Mouse (Mus musculus) kidney, postnatal 0 days (tissue): ENCODE measurements around the gene Adora1. TPM values are rescaled to one million over a fixed set of nuclear protein-coding genes. Genes with fewer than 3 reads are reported as not detected.
A peak's percentile ranks its signal among the peaks of the same experiment; 100 is the strongest.

Experiments
- ATAC-seq: fragments of 200-750 bp; cut with Nextera tagmentation; replicated peaks from 2 replicates; pipeline ENCODE4 v1.8.0; 2017; ENCODE audit warnings: low read depth, moderate number of reproducible peaks, moderate TSS enrichment, moderate library complexity; ENCODE audit not compliant: low FRiP score
- DNase-seq: peaks from one replicate; pipeline ENCODE4 v3.0.0-alpha.2; 2016; ENCODE audit warnings: low spot score
- H3K27ac ChIP-seq: fragments of 300-500 bp; sonication (generic); 2 replicates; pipeline ENCODE4 v1.5.1; 2014; ENCODE audit warnings: mild to moderate bottlenecking
- H3K27me3 ChIP-seq: fragments of 300-500 bp; sonication (generic); 2 replicates; pipeline ENCODE4 v1.6.1; 2014; ENCODE audit warnings: low read length, mixed read lengths; ENCODE audit not compliant: insufficient read depth
- H3K36me3 ChIP-seq: fragments of 300-500 bp; sonication (generic); 2 replicates; pipeline ENCODE4 v1.6.1; 2014; ENCODE audit warnings: low read length, mixed read lengths; ENCODE audit not compliant: insufficient read depth
- H3K4me1 ChIP-seq: fragments of 300-500 bp; sonication (generic); replicated peaks from 2 replicates; pipeline ENCODE4 v1.6.1; 2014; ENCODE audit warnings: antibody characterized with exemption, low read length, mixed read lengths; ENCODE audit not compliant: insufficient read depth
- H3K4me2 ChIP-seq: fragments of 300-500 bp; sonication (generic); 2 replicates; pipeline ENCODE4 v1.6.1; 2014; ENCODE audit warnings: mild to moderate bottlenecking, low read length, moderate library complexity, mixed read lengths
- H3K4me3 ChIP-seq: fragments of 300-500 bp; sonication (generic); replicated peaks from 2 replicates; pipeline ENCODE4 v1.5.1; 2014; ENCODE audit warnings: low read depth, low read length
- H3K9ac ChIP-seq: fragments of 300-500 bp; sonication (generic); 2 replicates; pipeline ENCODE4 v1.6.1; 2014; ENCODE audit warnings: low read depth, low read length
- H3K9me3 ChIP-seq: fragments of 300-500 bp; sonication (generic); replicated peaks from 2 replicates; pipeline ENCODE4 v1.6.1; 2016; ENCODE audit warnings: low read length, inconsistent platforms, mixed read lengths
- CTCF ChIP-seq: IDR thresholded peaks from 2 replicates; pipeline ENCODE4 v1.5.1; 2016; ENCODE audit warnings: antibody characterized with exemption, low read depth, mild to moderate bottlenecking, moderate library complexity
- WGBS: fragments of 180-500 bp; shearing (Covaris S2); extraction: QIAGEN DNeasy Blood & Tissue Kit; methylation state at CpG from one replicate; pipeline ENCODE4 v1.1.7; 2014; 5-methylcytosine and 5-hydroxymethylcytosine counted together
- polyA plus RNA-seq: library from polyadenylated mRNA; unstranded; fragments of >200 nt; fragmentation: Nextera tagmentation; extraction: Ambion mirVana; gene quantifications from 2 replicates; pipeline ENCODE4 v1.2.1, GENCODE M21; 2015

Gene Adora1
- polyA plus RNA-seq, 1 experiment from 2014 or later = 13.7 TPM

DNA sequence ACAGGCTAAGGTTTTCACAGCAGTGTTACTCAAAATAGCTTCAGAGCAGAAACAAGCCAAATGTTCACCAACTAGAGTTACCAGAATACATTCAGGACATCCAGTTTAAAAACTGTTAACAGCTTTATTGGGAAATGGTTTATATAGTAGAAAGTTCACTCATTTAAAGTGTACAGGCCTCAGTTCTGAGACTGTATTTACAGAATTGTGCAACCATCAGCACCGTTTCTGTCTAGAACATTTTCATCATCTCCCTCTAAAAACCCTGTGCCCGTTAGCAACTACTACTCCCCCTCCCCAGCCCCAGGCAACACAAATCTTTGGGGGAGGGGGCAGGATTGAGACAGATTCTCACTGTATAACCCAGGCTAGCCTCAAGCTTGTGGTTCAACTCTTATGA is 7.1 kb upstream of the Adora1 start:
- Histone ChIP-seq H3K9ac (no peak overlapping the region), H3K4me1 (peaks cover 7% of the 10 kb centered on the region; the same call in 1 of the 2 replicates), H3K27me3 (no peaks in the 10 kb centered on the region), H3K4me2 (no peak overlapping the region), H3K27ac (no peak overlapping the region), H3K9me3 (no peaks in the 10 kb centered on the region), H3K36me3 (no peaks in the 10 kb centered on the region), H3K4me3 (no peak overlapping the region)
- no peak for DNase-seq
- TF ChIP-seq CTCF = no peak
- WGBS = 76% methylated on average over 2 of the region's 2 CpGs
- ATAC-seq = no peak

DNA sequence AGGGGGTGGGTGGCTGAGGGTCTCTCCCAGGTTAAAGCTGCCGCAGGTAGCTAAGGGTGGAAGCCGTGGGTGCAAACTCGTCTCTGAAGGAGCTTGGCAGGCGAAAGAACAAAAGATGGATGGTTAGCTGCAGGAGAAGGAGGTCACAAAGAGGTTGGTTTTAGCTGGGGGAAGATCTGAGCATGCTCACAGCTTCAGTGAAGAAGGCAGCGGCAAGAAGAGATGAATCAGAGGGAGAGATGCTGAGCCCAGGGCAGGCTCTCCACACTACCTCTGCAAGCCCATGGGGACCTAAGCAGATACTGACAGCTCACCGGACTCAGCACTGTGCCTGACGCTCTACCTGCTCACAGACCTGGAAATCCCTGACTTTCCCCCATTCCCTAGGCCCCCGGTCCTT is 6.1 kb upstream of the Adora1 start:
- no peak overlapping the region for H3K4me3 ChIP-seq
- H3K27me3 ChIP-seq = no peaks in the 10 kb centered on the region
- H3K4me2 ChIP-seq = no peak overlapping the region
- H3K9ac ChIP-seq = no peak overlapping the region
- H3K9me3 ChIP-seq = no peaks in the 10 kb centered on the region
- H3K36me3 ChIP-seq = no peaks in the 10 kb centered on the region
- 82% methylated on average over 8 of the region's 8 CpGs for WGBS
- ATAC-seq (no peak), DNase-seq (no peak)
- no peak for TF ChIP-seq CTCF
- peaks cover 7% of the 10 kb centered on the region; the same call in 1 of the 2 replicates for H3K4me1 ChIP-seq
- H3K27ac ChIP-seq = no peak overlapping the region

DNA sequence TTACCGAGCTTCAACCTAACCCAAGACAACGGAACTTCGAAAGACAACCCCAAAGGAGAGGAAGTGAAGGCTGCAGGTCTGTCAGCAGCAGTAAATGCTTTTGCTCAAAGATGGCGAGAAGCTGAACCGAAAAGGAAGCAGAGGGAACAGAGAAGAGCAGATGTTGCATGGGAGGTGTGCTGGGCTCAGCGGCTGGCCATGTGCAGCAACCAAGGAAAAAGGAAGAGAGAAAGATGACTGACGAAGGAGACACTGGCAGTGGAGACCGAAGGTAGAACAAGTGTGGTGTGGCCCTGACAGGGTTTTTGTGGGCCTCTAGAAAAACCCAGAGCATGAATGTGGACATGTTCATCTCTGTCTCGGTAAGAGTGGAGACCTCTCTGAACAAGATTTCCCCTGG is 5.5 kb upstream of the Adora1 start:
- Histone ChIP-seq H3K27ac (no peak overlapping the region), H3K36me3 (no peaks in the 10 kb centered on the region), H3K9me3 (no peaks in the 10 kb centered on the region), H3K4me3 (no peak overlapping the region), H3K27me3 (no peaks in the 10 kb centered on the region), H3K4me1 (peaks cover 10% of the 10 kb centered on the region; the same call in 1 of the 2 replicates), H3K9ac (no peak overlapping the region), H3K4me2 (no peak overlapping the region)
- 88% methylated on average over 9 of the region's 9 CpGs for WGBS
- ATAC-seq = no peak
- no peak for TF ChIP-seq CTCF
- no peak for DNase-seq

DNA sequence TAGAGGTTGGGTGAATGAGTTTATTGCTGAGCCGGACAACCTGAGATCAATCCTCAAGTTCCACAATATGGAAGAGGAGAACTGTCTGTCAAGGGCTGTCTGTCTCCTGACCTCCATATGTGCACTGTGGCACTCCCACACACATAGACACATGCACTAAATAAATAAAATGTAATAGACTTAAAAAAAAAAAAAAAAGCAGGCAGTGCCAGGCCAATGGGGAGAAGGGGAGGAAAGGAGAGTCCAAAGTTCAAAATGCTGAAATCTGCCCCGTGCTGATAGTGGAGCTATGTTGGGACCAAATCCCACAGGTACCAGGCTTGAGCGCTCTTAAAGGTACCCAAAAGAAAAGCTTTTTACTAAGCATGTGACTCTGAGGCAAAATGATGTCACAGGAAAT is 2.2 kb upstream of the Adora1 start:
- Histone ChIP-seq H3K4me1 (peaks cover 15% of the 10 kb centered on the region; the same call in 1 of the 2 replicates), H3K9ac (no peak overlapping the region), H3K4me3 (no peak overlapping the region), H3K27ac (no peak overlapping the region), H3K36me3 (no peaks in the 10 kb centered on the region), H3K4me2 (no peak overlapping the region), H3K27me3 (0 out of 2 replicates have a peak, but pooled peaks cover 3% of the 10 kb centered on the region), H3K9me3 (no peaks in the 10 kb centered on the region)
- ATAC-seq (no peak), DNase-seq (no peak)
- TF ChIP-seq CTCF = no peak
- 65% methylated on average over 3 of the region's 3 CpGs for WGBS

DNA sequence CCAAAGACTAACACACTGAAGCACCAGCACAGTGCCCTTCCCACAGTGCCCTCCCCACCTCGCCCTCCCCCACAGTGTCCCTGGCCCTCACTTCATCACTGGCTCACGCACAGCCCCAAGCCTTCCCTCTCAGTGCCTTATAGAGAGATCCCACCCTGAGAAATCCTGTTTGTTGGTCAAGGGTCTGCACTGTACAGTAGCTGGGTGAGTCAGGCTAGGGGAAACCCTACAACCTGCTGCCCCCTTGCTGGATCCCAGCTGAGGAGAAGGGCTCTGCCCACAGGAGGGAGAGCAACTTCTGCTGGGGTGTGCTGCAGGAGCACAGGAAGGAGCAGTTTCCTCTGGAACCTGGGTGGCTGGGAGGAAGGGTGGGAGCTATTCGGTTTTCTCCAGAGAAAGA is 911 bp upstream of the Adora1 start:
- no peak overlapping the region for H3K4me3 ChIP-seq
- no peaks in the 10 kb centered on the region for H3K9me3 ChIP-seq
- WGBS = 47% methylated on average over 3 of the region's 3 CpGs
- no peaks in the 10 kb centered on the region for H3K36me3 ChIP-seq
- TF ChIP-seq CTCF = no peak
- no peak for ATAC-seq
- peak overlapping the region; percentile 68 for H3K4me2 ChIP-seq
- H3K4me1 ChIP-seq = peaks cover 18% of the 10 kb centered on the region; the same call in 1 of the 2 replicates
- 0 out of 2 replicates have a peak, but pooled peaks cover 3% of the 10 kb centered on the region for H3K27me3 ChIP-seq
- H3K9ac ChIP-seq = no peak overlapping the region
- DNase-seq = no peak
- H3K27ac ChIP-seq = no peak overlapping the region

DNA sequence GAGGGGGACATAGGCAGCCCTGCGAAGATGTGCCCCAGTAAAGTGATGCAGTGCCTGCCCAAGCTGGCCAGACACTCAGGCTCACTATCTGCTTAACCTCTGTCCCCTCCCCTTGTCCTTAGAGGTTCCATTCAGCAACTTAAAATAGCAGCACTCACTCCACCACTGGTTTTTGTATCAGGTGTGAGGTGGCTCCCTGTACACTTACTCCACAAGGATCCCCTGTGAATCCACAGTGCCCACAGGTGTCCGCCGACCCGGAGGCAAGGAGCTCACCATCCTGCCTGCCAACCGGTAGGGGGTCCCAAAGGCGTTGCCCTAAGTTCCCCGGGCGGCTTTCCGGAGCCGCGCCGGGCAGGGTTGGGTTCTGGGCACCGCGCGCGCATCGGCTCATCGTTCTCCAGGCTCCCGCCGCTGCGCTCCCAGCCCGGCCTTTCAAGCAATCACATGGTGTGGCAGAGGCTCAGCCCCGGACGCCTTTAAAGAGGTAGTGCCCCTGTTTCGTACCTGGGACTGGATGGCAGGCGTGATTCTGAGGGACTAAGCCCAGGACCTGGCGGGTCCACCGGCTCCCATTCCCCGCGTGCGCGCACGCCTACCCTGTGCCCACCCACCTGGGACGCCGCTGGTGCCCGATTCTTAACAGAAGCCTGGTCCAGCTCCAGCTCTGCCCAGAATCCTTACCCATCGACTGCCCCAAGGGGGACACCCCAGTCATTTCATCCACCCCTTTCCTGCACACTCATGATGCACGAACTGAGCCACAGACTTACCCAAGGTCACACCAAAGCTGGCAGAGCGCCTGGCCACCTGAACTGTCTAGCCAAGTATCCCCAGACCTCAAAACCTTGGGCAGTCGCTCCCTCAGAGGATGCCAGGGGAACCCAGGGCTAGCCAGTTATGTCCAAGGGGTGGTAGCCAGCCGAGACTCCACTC is 508 bp downstream of the Adora1 start:
- Histone ChIP-seq H3K27me3 (0 out of 2 replicates have a peak, but pooled peaks cover 3% of the 10 kb centered on the region), H3K9me3 (no peaks in the 10 kb centered on the region), H3K4me3 (peak overlapping the region; percentile 31), H3K9ac (peak overlapping the region; percentile 46; the same call in 1 of the 2 replicates), H3K4me1 (peaks cover 18% of the 10 kb centered on the region; the same call in 1 of the 2 replicates), H3K4me2 (peak overlapping the region; percentile 68), H3K27ac (peak overlapping the region; percentile 81; the same call in 1 of the 2 replicates), H3K36me3 (no peaks in the 10 kb centered on the region)
- TF ChIP-seq CTCF = 0 out of 2 replicates have a peak, but pooled peaks have one; percentile 10
- DNase-seq = peak; percentile 60
- peak; percentile 34; the same call in 1 of the 2 replicates for ATAC-seq
- WGBS = 1% methylated on average over 41 of the region's 41 CpGs
